Mouse (Mus musculus) R1 (cell line): ENCODE results near the gene Zbtb8a.
"Not testable (repeated sequence)": the region's sequence is repeated elsewhere in the genome, so short reads cannot be mapped to it uniquely, and the experiment has no call there.

Experiments
- DNase-seq: peaks from one replicate; pipeline ENCODE4 v3.0.0-alpha.2; 2018; ENCODE audit warnings: low read depth, low spot score

Gene Zbtb8a

DNA sequence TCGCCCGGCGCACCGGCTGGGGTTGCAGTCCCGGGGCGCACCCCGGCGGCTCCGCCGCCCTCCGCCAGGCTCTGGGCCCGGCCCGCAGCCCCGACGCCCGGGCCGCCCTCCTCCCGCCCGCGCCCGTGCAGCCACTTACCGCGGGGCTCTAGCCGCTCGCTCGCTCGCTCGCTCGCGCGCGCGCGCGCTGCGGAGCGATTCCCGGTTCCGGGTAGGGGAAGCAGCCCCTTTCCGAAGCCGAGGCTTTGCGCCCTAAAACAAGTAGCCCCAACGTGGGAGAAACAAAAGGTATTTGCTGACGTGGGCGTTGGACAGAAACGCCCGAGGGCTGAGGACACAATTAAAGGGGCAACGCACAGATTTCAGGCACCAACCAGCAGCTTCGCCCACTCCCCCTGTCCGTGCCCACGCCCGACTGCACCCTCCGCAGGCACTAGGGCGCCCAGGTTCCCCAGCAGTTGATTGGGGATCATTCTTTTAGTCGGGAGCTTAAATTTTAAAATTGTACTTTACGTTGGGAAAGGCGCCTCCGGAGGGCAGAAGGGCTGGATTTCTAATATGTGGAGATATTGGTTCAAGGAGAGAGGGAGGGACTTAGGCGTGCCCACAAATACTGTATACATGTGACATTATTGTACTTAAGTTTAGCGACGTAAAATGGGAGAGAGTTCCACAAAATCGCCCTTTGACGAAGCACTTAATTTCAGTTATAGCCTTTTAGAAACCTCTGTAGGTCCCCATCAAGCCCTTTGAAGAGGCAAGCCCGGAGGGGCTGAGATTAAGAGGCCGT is at the start of gene Zbtb8a:
Gene Zbtb8a, minus strand, starts transcription at position 516 of the 790 bp plus-strand sequence.
- DNase-seq, result peak; percentile 83

DNA sequence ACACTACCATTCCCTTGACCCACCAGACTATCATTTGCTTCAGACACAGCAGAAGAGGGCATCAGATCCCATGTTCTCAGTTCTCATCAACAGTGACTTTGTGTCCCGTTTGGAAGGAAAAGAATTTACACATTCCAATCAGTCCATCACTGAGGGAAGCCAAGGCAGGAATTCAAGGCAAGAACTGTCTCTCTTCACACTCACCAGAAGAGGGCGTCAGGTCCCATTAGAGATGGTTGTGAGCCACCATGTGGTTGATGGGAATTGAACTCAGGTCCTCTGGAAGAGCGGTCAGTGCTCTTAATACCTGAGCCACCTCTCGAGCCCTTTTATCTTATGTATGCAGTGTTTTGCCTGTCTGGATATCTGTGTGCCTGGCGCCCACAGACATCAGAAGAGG is 40.4 kb upstream of the Zbtb8a start:
- DNase-seq, result peak; percentile 88

DNA sequence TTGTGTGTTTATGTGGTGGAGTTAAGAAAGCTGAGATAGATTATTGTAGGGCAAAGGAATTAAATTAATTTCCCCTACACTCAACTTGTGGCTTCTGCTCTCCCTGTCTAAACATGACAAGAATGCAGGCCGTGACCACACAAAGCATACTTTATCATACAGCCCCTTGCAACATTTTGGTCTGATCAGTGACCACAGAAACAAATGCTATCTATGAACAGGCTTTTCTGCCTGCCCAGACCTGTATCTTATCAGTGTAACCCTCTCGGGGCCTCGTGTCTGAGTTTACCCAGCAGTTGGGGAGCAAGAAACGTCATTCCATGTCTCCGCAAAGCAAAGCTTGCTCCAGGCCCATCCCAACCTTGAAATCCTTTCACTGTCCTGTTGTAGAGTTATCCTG is 38.6 kb upstream of the Zbtb8a start:
- DNase-seq, result no peak

DNA sequence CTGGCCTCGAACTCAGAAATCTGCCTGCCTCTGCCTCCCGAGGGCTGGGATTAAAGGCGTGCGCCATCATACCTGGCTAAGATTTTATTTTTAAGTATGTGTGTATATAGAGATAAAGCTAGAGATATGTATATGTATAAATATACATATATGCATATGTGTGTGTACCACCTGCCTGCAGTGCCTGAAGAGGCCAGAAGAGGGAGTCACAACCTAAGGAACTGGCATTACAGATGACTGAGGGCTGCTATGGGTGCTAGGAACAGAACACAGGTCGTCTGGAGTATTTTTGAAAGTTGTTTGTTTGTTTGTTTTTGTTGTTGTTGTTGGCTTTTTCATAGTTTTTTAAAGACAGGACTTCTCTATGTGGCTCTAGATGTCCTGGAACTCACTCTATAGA is 38.0 kb upstream of the Zbtb8a start:
- peak; percentile 36 for DNase-seq

DNA sequence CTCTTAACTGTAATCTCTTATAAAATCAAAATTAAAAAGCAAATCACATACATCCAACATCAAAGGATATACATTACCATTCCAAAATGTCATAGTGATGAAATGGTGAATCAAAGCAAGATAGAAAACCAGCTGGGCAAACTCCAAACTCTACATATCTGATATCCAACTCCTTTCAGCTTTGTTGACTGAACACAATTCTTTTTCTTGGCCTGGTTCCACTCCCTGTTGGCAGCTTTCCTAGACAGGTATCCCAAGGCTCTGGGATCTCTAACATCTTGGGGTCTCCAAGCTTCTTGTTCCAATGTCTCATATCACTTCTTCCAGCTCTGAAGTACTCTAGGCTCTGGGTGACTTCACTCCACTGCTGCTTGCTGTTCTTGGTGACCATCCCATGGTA is 33.1 kb upstream of the Zbtb8a start:
- DNase-seq, result no peak

DNA sequence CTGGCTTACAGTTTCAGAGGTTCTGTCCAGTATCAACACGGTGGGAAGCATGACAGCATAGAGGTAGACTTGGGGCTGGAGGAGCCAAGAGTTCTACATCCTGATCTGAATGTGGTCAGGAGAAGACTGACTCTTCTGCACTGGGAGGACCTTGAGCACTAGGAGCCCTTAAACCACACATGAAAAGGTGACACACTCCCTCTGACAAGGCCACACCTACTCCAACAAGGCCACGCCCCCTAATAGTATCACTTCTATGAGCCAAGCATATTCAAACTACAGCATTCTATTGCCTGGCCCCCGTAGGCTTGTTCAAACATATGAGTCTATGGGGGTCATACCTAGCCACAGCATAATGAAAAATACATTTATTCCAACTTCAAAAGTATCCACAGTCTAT is 32.6 kb upstream of the Zbtb8a start:
- not testable (repeated sequence) for DNase-seq

DNA sequence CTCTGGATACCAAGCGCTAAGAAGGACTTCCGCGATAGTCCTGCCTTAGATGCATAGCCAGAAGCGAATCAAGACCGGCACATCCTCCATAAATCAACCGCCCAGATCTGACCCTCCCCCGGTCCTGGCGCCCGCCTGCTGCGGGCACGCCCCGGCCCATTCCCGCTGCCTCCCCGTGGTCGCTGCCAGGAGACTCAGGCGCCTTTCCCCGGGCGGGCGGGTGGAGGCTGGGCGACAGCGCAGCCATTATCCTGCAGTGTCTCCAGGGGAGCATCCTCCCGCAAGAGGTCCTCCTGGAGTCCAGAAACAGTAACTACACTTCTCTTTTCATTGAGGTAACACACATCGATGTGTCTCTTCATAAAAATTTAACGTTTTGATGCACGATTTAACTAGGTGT is 28.5 kb upstream of the Zbtb8a start:
- DNase-seq, result peak; percentile 77

DNA sequence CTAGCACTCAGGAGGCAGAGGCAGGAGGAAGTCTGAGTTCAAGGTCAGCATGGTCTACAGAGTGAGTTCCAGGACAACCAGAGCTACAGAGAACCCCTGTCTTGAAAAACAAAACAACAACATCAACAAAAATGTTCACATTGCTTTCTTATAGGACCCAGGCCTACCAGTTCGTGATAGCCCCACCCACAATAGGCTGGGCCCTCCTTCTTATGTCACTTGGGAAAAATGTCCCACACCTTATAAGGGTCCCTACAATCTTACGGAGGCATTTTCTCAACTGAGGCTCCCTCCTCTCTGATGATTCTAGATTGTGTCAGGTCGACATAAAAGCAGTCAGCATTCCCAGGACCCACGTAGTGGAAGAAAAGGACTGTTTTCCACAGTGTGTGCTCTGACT is 21.9 kb upstream of the Zbtb8a start:
- peak; percentile 69 for DNase-seq

DNA sequence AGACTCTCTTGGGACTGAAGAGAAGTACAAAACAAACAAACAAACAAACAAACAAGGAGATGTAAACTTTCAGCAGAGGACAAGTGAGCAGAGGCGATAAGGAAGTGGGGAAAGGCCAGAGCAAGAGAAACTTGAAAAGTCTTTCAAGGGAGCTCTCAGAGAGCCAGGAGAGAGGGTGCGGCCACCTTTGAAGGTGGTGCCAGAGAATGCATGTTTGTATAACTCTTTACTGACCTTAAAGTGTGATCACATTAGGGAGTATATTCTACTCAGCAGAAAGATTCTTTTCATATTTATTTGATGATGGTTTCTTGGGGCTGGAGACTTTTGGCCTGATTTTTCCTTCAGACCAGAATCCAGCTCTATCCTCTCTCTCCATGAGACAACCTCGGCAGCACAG is 19.0 kb upstream of the Zbtb8a start:
- DNase-seq, result no peak

DNA sequence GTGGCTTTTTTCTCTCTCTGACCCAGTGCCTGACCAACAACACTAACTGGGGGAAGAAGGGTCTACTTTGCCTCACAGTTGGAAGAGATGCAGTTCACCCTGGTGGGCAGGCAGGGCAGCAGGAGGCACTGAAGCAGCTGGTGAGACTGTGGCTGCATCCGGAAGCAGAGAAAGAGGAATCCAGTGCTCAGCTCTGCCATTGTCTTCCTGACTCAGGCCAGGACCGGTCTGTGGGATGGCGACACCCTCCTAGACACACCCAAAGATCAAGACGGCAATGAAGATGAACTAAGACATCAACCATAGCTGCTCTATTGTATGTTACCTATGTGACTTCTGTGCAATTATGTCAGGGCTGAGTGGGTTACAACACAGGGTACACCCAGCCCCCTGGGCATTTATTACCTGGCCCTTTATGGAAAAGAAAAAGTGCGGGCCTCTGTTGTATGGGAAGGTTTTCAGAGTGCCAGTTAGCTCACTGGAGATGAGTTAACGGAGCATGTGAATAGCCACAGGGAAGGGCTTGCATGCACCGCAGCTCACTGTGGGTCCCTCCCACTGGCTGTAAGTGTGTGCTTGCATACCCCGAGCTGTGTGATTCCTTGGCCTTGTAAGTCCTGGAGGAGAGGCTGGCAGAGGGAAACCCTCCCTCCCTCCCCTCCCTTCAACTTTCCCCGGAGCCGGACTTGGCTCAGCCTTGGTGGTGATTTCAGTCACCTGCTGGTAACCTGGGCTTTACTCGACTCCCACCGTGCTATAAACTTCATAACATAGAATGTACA is 16.4 kb upstream of the Zbtb8a start:
- peak; percentile 84 for DNase-seq

DNA sequence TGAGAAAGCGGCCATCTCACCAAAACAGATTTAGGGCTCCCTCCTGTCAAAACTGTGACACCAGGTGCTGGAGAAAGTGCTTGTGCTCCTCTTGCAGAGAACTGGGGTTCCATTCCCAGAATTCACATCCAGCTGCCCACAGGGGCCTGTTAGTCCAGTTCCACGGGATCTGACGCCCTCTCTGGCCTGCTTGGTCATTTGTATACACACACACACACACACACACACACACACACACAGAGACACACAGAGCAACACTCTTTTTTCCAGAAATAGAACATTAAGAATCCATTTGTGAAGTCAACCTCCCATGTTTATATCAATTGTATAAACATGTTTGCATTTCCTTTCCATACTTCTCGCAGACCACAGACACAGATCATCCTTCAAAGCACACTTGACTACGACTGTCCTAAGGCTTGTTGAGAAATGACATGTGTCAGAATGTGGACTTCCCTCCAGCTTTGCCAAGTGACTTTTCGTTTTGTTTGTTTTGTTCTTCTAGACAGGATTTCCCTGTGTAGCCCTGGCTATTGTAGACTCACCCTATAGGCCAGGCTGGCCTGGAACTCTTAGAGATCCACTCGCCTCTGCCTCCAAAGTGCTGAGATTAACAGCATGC is 13.1 kb upstream of the Zbtb8a start:
- DNase-seq, result no peak

DNA sequence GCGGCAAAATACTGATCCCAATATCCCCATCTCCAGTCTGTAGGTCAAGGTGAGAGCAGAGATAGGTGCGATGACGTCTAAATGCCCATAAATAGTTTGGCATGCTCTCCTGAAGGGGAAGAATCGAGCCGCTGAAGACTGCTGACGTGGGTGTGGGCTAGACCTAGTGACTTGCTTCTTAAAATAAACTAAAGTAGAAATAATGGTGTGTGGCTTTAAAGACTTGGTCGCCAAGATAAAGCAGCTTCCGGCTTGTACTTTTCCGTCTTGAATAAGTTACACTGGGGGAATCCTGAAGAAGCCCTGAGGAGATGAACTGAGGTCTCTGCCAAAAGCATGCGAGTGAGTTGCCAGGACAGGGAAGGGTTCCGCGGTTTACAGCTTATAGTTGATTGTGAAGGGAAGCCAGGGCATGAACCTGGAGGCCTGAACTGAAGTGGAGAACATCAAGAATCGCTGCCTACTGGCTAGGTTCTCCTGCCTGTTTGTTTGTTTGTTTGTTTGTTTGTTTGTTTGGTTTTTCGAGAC is 12.4 kb upstream of the Zbtb8a start:
- no peak for DNase-seq

DNA sequence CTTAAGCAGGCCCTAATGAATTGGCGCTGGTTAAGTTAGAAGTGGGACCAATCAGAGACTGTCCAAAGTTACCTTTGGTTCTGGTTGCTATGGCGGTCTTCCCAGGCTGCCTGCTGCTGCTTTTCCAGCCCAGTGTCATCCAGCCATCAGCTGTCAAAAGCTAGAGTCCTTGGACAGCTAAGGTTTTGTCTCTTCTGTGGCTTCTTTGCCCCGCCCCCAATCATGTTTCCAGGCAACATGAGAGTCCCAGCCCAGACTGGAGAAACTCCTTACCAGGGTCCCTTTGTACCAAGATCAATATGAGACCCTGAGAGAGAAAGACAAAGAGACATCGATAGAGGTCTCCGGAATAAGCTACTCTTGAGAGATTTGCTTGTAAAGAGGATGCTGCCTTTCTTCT is 10.5 kb upstream of the Zbtb8a start:
- DNase-seq, result peak; percentile 61

DNA sequence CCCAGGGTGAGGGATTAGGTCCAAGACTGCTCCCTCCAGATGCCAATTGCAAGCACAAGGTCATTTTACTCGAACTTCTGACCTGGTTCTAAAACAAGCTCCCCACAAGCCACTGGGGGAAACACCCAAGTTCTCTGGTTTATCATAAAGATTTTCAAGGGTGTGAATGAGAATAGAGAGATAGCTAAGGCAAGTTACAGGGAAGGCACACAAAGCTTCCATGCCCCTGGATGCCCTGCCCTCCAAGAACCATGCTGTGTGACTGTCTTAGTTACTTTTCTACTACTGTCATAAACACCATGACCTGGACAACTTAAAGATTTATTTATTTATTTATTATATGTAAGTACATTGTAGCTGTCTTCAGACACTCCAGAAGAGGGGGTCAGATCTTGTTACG is 9.1 kb upstream of the Zbtb8a start:
- no peak for DNase-seq

DNA sequence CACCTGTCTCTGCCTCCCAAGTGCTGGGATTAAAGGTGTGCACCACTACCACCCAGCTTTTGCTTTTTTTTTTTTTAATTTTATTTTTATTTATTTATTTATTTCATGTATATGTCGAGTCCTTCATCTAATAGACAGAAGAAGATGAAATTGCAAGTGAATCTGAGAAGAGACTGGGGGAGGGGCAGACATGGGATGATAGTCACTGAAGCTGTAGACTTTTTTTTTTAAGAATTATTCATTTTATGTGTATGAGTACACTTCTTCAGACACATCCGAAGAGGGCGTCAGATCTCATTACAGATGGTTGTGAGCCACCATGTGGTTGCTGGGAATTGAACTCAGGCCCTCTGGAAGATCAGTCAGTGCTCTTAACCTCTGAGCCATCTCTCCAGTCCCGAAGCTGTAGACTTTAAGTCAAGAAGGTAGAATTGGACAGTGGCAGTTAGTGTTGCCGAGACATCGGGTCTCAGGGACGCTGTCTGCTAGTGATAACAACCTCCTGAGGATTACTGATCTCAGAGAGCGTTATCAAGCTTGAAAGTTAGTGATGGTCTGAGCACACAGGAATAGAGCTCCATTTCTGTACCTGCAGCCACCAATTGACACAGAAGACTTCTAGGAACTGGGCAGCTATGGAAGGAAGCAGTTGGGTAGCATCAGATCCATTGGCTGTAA is 8.5 kb upstream of the Zbtb8a start:
- DNase-seq, result no peak

DNA sequence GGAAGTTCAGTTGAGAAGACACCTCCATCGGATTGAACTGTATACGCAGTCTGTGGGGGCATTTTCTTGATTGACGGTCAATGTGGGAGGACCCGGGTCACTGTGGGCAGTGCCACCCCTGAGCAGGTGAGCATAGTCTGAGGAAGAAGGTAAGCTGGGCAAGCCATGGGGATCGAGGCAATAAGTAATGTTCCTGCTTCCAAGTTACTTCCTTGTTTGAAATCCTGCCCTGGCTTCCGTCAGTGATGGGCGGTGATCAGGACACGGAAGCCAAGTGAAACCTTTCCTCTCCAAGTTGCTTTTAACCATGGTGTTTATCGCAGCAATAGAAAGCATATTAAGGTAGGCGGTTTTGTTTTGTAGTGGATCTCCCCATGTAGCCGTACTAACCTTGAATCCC is 7.8 kb upstream of the Zbtb8a start:
- no peak for DNase-seq

DNA sequence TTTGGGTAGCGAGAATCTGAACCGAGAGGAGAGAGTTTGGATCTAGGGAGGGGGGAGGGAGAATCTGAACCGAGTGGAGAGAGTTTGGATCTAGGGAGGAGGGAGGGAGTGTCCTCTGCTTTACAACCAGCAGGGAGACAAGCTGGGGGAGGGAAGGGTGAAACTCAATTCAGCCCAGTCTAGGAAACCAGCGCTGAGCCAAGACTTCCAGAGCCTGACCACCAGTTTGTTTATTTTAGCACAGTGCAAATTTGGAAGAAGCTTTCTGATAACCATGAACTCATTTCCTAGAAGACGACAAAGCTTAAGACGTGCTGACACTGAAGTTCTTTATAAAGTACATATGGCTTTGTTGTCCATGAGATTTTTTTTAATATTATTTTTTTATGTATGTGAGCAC is 6.5 kb upstream of the Zbtb8a start:
- DNase-seq, result no peak

DNA sequence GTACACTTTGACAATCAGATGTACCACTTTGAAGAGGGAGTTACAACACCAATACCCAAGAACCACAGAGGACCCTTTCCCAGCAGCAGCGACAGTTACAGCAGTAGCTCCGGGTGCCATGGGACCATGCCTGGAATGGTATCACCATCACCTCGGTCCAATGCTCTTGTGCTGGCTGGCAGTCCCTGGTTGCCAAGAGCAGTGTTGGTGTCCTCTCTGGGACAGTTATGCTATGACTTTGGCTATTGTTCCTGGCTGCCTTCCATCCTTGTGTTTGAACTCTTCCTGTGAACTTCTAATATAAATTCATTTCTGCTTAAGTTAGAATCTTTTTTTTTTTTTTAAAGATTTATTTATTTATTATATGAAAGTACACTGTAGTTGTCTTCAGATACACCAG is 5.7 kb upstream of the Zbtb8a start:
- no peak for DNase-seq

DNA sequence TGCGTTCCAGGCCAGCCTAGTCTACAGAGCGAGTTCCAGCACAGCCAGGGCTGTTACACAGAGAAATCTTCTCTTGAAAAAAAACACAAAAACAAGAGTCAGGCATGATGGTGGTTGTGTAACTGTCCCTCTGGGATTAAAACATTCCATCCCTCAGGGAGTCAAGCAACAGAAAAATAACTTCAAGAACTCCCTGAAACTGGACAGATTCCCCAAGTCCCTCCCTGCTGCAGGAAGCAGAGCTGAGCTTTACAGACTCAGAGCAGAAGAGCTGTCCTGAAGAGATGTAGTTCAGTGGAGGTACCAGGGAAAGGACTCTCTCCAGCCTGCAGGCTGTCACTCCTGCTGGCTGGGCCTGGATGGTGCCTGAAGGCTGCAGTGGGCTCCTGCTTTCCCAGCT is 4.6 kb upstream of the Zbtb8a start:
- no peak for DNase-seq

DNA sequence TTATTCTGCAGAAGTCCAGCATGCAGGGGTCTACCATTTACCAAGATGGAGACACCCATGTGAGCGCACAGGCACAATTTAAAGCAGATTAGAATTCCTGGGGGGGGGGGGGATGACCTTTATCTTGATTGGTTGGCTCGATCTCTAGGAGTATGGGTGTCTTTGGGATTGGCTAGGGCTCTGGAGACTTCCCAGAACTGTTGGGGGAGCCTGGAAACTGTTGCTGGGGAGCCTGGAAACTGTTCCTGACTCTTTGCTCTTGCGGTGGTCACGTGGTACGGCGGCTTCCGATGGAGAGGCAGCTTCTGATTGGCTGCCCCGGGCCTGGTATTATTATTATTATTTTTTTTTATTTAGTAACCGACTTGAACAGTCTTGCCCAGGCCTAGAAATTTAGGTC is 4.1 kb upstream of the Zbtb8a start:
- DNase-seq, result peak; percentile 96

DNA sequence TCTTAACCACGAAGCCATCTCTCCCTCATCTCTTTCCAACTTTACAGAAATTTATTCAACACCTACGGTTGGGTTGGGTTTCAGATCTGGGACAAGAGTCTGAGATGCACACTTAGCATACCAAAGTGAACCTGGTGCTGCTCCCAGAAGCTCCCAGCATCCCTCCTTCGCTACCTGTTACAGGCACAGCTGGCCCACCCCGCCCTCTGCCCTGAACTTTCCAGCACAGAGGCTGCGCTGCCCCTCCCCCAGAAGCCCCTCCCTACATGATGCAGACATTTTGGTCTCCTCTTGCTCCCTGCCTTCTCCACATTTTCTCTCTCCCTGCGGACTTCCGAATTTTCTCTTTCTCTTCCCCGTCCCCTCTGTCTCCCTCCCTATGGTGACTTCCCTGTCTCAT is 3.2 kb upstream of the Zbtb8a start:
- peak; percentile 93 for DNase-seq

DNA sequence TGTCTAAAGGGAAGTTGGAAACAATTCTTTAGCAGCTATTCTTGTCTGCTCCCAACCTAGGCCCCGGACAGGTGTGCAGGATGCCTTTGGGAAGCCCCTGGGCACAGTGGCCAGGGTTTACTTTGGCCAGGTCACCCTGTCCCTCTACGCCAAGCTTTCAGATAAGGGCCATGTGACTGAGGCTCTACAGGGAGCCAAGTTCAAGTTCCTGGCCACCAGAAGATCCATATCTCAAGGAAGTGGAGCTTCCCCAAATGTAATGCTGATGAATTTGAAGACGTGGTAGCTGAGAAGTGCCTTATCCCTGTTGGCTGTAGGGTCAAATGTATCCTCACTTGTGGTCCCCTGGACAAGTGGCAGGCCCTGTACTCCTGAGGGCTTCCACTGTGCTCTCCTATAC is 1.9 kb upstream of the Zbtb8a start:
- no peak for DNase-seq
